Mouse (Mus musculus) neural tube, embryonic 10.5 days (tissue): Measurements from ENCODE around the gene Banp.

Experiments used
- DNase-seq: peaks from one replicate; pipeline ENCODE4 v3.0.0-alpha.2; 2017; ENCODE audit warnings: low spot score; ENCODE audit errors: extremely low spot score

The Banp gene

GRCm38 (mm10) chr8:121980792-121981519, 31.4 kb downstream of the Banp start:
- DNase-seq, result no peak

- no peak for DNase-seq
These were observed 32.0 kb downstream of the Banp start for GRCm38 (mm10) chr8:121981520-121981895.

GRCm38 (mm10) chr8:121985673-121986072, 36.1 kb downstream of the Banp start:
- no peak for DNase-seq

- DNase-seq, result no peak
These were observed 38.3 kb downstream of the Banp start for GRCm38 (mm10) chr8:121987892-121988291.

GRCm38 (mm10) chr8:121990506-121991255, 41.1 kb downstream of the Banp start:
- DNase-seq, result no peak

GRCm38 (mm10) chr8:121991611-121992010, 42.1 kb downstream of the Banp start:
- DNase-seq, result no peak

GRCm38 (mm10) chr8:121992911-121993310, 43.4 kb downstream of the Banp start:
- no peak for DNase-seq

- no peak for DNase-seq
These were observed 45.6 kb downstream of the Banp start for GRCm38 (mm10) chr8:121995112-121995511.

GRCm38 (mm10) chr8:121995895-121996294, 46.3 kb downstream of the Banp start:
- DNase-seq, result no peak

- DNase-seq, result no peak
These were observed 49.1 kb downstream of the Banp start for GRCm38 (mm10) chr8:121998631-121999030.

- no peak for DNase-seq
These were observed 49.7 kb downstream of the Banp start for GRCm38 (mm10) chr8:121999211-121999610.

GRCm38 (mm10) chr8:122001339-122002115, 52.0 kb downstream of the Banp start:
- DNase-seq, result no peak

GRCm38 (mm10) chr8:122003646-122004045, 54.1 kb downstream of the Banp start:
- DNase-seq, result no peak

- DNase-seq, result no peak
These were observed 54.6 kb downstream of the Banp start for GRCm38 (mm10) chr8:122004131-122004530.

- no peak for DNase-seq
These were observed 56.1 kb downstream of the Banp start for GRCm38 (mm10) chr8:122005422-122006204.

- DNase-seq, result no peak
These were observed 57.3 kb downstream of the Banp start for GRCm38 (mm10) chr8:122006688-122007484.

- no peak for DNase-seq
These were observed 58.8 kb downstream of the Banp start for GRCm38 (mm10) chr8:122008395-122008794.

- no peak for DNase-seq
These were observed 61.1 kb downstream of the Banp start for GRCm38 (mm10) chr8:122010638-122011037.

GRCm38 (mm10) chr8:122011066-122011588, 61.6 kb downstream of the Banp start:
- no peak for DNase-seq

GRCm38 (mm10) chr8:122014606-122015005, 65.1 kb downstream of the Banp start:
- DNase-seq, result no peak
